Comparison of ENCODE assay signal across 26 mouse cellular contexts in the genomic region with DNA sequence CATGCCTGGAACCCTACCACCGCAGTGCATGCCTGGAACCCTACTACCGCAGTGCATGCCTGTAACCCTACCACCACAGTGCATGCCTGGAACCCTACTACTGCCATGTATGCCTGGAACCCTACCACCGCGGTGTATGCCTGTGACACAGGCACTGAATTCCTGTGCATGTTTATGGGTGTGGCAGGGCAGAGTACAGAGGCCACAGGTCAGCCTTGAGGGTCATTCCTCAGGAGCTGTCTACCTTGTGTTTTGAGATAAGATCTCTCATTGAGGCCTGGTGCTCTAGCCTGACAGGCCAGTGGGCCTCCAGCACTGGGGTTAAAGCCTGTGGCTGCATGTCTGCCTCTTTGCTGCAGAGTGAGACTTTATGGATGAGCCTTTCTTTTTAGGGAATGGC. TPM values are rescaled to one million over a fixed set of nuclear protein-coding genes. Genes with fewer than 3 reads are reported as not detected.
DNase-seq lines count a peak whose midpoint lies in the region; ATAC-seq and TF ChIP-seq lines count a peak whose summit lies in the region.
"Had no signal": no experiment of that assay in that cellular context is flagged by ENCODE, and none has a peak within 500 bp of the region (broad histone marks: within the 10 kb centered on the region; RNA-seq: fewer than 3 reads in every experiment).

No protein-coding gene starts in this region.

- no peak overlapping the region for H3K9ac ChIP-seq in forebrain, embryonic 11.5 days (ENCODE audit: low read length)
- no peak overlapping the region for H3K9ac ChIP-seq in forebrain, embryonic 14.5 days (ENCODE audit: low read length)
- no peak overlapping the region for H3K9ac ChIP-seq in stomach, embryonic 16.5 days (ENCODE audit: low read length)
- H3K9ac ChIP-seq in stomach, postnatal 0 days (ENCODE audit: low read length), result no peak overlapping the region
- H3K9ac ChIP-seq: forebrain, embryonic 12.5 days; hindbrain, embryonic 13.5 days had no signal

- no peak overlapping the region for H3K4me2 ChIP-seq in forebrain, embryonic 11.5 days (ENCODE audit: low read depth, low read length, severe bottlenecking)
- H3K4me2 ChIP-seq in forebrain, embryonic 14.5 days (ENCODE audit: low read length), result no peak overlapping the region
- H3K4me2 ChIP-seq in stomach, embryonic 16.5 days (ENCODE audit: low read depth, low read length), result no peak overlapping the region
- H3K4me2 ChIP-seq in stomach, postnatal 0 days (replicated peaks; ENCODE audit: low read depth), result no peak overlapping the region
- H3K4me2 ChIP-seq: forebrain, embryonic 12.5 days; heart, embryonic 11.5 days; hindbrain, embryonic 13.5 days had no signal

- no peak for TF ChIP-seq EP300 in stomach, postnatal 0 days (optimal IDR thresholded peaks at IDR 0.05)

- H3K36me3 ChIP-seq in forebrain, embryonic 11.5 days (ENCODE audit: control insufficient read depth, insufficient read depth, low read length), result no peaks in the 10 kb centered on the region; the same call in 1 of the 2 replicates
- H3K36me3 ChIP-seq in forebrain, embryonic 14.5 days (ENCODE audit: control insufficient read depth, insufficient read depth, low read length), result peaks cover 59% of the 10 kb centered on the region
- peaks cover 12% of the 10 kb centered on the region; the same call in 1 of the 2 replicates for H3K36me3 ChIP-seq in stomach, embryonic 16.5 days (ENCODE audit: control insufficient read depth, insufficient read depth, low read length)
- peaks cover 27% of the 10 kb centered on the region for H3K36me3 ChIP-seq in stomach, postnatal 0 days (ENCODE audit: control insufficient read depth, insufficient read depth, low read length)

- no peaks in the 10 kb centered on the region for H3K9me3 ChIP-seq in forebrain, embryonic 11.5 days (ENCODE audit: control insufficient read depth, low read length)
- H3K9me3 ChIP-seq in forebrain, embryonic 14.5 days (replicated peaks; ENCODE audit: control insufficient read depth, low read length), result no peaks in the 10 kb centered on the region
- no peaks in the 10 kb centered on the region for H3K9me3 ChIP-seq in stomach, embryonic 16.5 days (replicated peaks; ENCODE audit: control insufficient read depth, low read length)
- H3K9me3 ChIP-seq in stomach, postnatal 0 days (ENCODE audit: control insufficient read depth, low read length), result no peaks in the 10 kb centered on the region
- H3K9me3 ChIP-seq: forebrain, embryonic 12.5 days; hindbrain, embryonic 10.5 days; hindbrain, embryonic 13.5 days had no signal

- no peak for TF ChIP-seq CTCF in left cerebral cortex, adult 2 months (IDR thresholded peaks at IDR 0.05)
- no peak for TF ChIP-seq CTCF in stomach, postnatal 0 days (IDR thresholded peaks at IDR 0.05; ENCODE audit: low read depth)

- no peak overlapping the region for H3K4me3 ChIP-seq in forebrain, embryonic 11.5 days (ENCODE audit: low read depth, low read length)
- no peak overlapping the region for H3K4me3 ChIP-seq in forebrain, embryonic 14.5 days (ENCODE audit: low read depth, low read length)
- H3K4me3 ChIP-seq in left cerebral cortex, adult 2 months, result no peak overlapping the region
- H3K4me3 ChIP-seq in stomach, embryonic 16.5 days (replicated peaks; ENCODE audit: low read length), result no peak overlapping the region
- no peak overlapping the region for H3K4me3 ChIP-seq in stomach, postnatal 0 days (ENCODE audit: low read depth, low read length)
- H3K4me3 ChIP-seq: forebrain, embryonic 12.5 days; gastrocnemius, adult 2 months; hindbrain, embryonic 10.5 days; hindbrain, embryonic 13.5 days had no signal

- H3K4me1 ChIP-seq in forebrain, embryonic 11.5 days (replicated peaks; ENCODE audit: control insufficient read depth, insufficient read depth, low read length), result no peaks in the 10 kb centered on the region
- no peaks in the 10 kb centered on the region for H3K4me1 ChIP-seq in forebrain, embryonic 14.5 days (ENCODE audit: control insufficient read depth, insufficient read depth, low read length)
- H3K4me1 ChIP-seq in stomach, embryonic 16.5 days (ENCODE audit: control insufficient read depth, insufficient read depth, low read length), result no peaks in the 10 kb centered on the region
- H3K4me1 ChIP-seq in stomach, postnatal 0 days (replicated peaks; ENCODE audit: control insufficient read depth, insufficient read depth), result no peaks in the 10 kb centered on the region
- H3K4me1 ChIP-seq: forebrain, embryonic 12.5 days; hindbrain, embryonic 10.5 days; hindbrain, embryonic 13.5 days had no signal

- H3K27ac ChIP-seq in forebrain, embryonic 11.5 days (ENCODE audit: low read depth, low read length), result no peak overlapping the region
- H3K27ac ChIP-seq in forebrain, embryonic 14.5 days (ENCODE audit: low read depth, low read length), result no peak overlapping the region
- 0 out of 2 replicates have a peak overlapping the region, but pooled peaks have one; percentile 32 for H3K27ac ChIP-seq in left cerebral cortex, adult 2 months
- H3K27ac ChIP-seq in stomach, embryonic 16.5 days (ENCODE audit: low read length), result no peak overlapping the region
- no peak overlapping the region for H3K27ac ChIP-seq in stomach, postnatal 0 days (replicated peaks)
- H3K27ac ChIP-seq: forebrain, embryonic 12.5 days; hindbrain, embryonic 10.5 days; hindbrain, embryonic 13.5 days had no signal

- DNase-seq in forebrain, embryonic 11.5 days (ENCODE audit: low spot score), result no peak
- DNase-seq in forebrain, embryonic 14.5 days (ENCODE audit: low spot score), result no peak
- no peak for DNase-seq in left cerebral cortex, adult 2 months (ENCODE audit: extremely low spot score in 1 of 2, low spot score in 2 of 2)
- DNase-seq in left cerebral cortex, postnatal 10 days (ENCODE audit: extremely low spot score in 1 of 2, low spot score in 2 of 2), result no peak
- no peak for DNase-seq in stomach, postnatal 0 days (ENCODE audit: low spot score)
- no peak for DNase-seq in heart, postnatal 25 days (ENCODE audit: low spot score)
- DNase-seq: adrenal gland, adult 8-10 months; adrenal gland, postnatal 25 days; cerebellum, adult 11-12 months; gastrocnemius, postnatal 14 days; heart, adult 11 months had no signal

- no peaks in the 10 kb centered on the region for H3K27me3 ChIP-seq in forebrain, embryonic 11.5 days (ENCODE audit: control insufficient read depth, insufficient read depth, low read length)
- H3K27me3 ChIP-seq in forebrain, embryonic 14.5 days (replicated peaks; ENCODE audit: control insufficient read depth, insufficient read depth, low read length), result no peaks in the 10 kb centered on the region
- H3K27me3 ChIP-seq in stomach, embryonic 16.5 days (ENCODE audit: control insufficient read depth, insufficient read depth, low read length), result no peaks in the 10 kb centered on the region
- no peaks in the 10 kb centered on the region for H3K27me3 ChIP-seq in stomach, postnatal 0 days (ENCODE audit: control insufficient read depth, insufficient read depth, low read length)
- H3K27me3 ChIP-seq: forebrain, embryonic 12.5 days; hindbrain, embryonic 13.5 days had no signal

- 0 out of 2 replicates have a peak, but pooled peaks have one; percentile 13 for ATAC-seq in forebrain, embryonic 11.5 days (replicated peaks; ENCODE audit: low FRiP score)
- ATAC-seq in forebrain, embryonic 14.5 days, result no peak
- peak; percentile 19; the same call in 1 of the 2 replicates for ATAC-seq in stomach, embryonic 16.5 days (ENCODE audit: insufficient read depth, low FRiP score)
- no peak for ATAC-seq in stomach, postnatal 0 days (ENCODE audit: low FRiP score, low TSS enrichment)
- ATAC-seq: activated CD4-positive, CD25-positive, alpha-beta regulatory T cell, adult 4 months had no signal

- WGBS in forebrain, embryonic 11.5 days, result 97% methylated on average over 4 of the region's 4 CpGs
- WGBS in forebrain, embryonic 14.5 days, result 91% methylated on average over 4 of the region's 4 CpGs
- WGBS in stomach, embryonic 16.5 days, result 72% methylated on average over 4 of the region's 4 CpGs
- WGBS in stomach, postnatal 0 days, result 86% methylated on average over 4 of the region's 4 CpGs

- intact Hi-C loops in left cerebral cortex, adult 2 months (cut with DNase I), result loop anchor here (5.0 to 10.0 kb wide), 2 partner anchors 139 to 167 kb away; no protein-coding TSS in a partner anchor
- intact Hi-C loops in left cerebral cortex, postnatal 10 days (cut with DNase I), result loop anchor here (5.0 kb wide), 1 partner anchor 147 kb away; the partner anchor contains the start of gene Gng8
- intact Hi-C loops in heart, postnatal 25 days (cut with DNase I), result loop anchor here (10.0 kb wide), 1 partner anchor 149 kb away; the partner anchor contains the start of gene Gng8

RNA-seq across cellular contexts. Expression of gene Ap2s1, which starts 7.2 kb away (rescaled TPM):
- 270 and 272 TPM in 2 replicates for polyA plus RNA-seq in forebrain, embryonic 11.5 days (2014; fragmentation: Nextera tagmentation; extraction: Ambion mirVana)
- 453 and 484 TPM in 2 replicates for polyA plus RNA-seq in forebrain, embryonic 14.5 days (2014; fragmentation: Nextera tagmentation; extraction: Ambion mirVana)
- 100 to 1,000 TPM; 248 to 254 TPM for total RNA-seq in left cerebral cortex, adult 2 months (2021)
- total RNA-seq in left cerebral cortex, postnatal 10 days (2021), result 100 to 1,000 TPM; 350 to 351 TPM
- 229 and 231 TPM in 2 replicates for polyA plus RNA-seq in stomach, embryonic 16.5 days (2015; fragmentation: Nextera tagmentation; extraction: Ambion mirVana)
- polyA plus RNA-seq in stomach, postnatal 0 days (2015; fragmentation: Nextera tagmentation; extraction: Ambion mirVana), result 225 and 229 TPM in 2 replicates
- total RNA-seq in heart, postnatal 25 days (2021), result 10 to 100 TPM; 80.9 to 87.9 TPM

RNA-seq across cellular contexts. Expression of gene Ceacam9, which starts 23.6 kb away (rescaled TPM):
- polyA plus RNA-seq in forebrain, embryonic 11.5 days (2014; fragmentation: Nextera tagmentation; extraction: Ambion mirVana), result not detected in 2 replicates
- polyA plus RNA-seq in forebrain, embryonic 14.5 days (2014; fragmentation: Nextera tagmentation; extraction: Ambion mirVana), result not detected in 2 replicates
- total RNA-seq in left cerebral cortex, adult 2 months (2021), result under 1 TPM; 0.32 to 0.33 TPM
- not detected for total RNA-seq in left cerebral cortex, postnatal 10 days (2021)
- not detected in 2 replicates for polyA plus RNA-seq in stomach, embryonic 16.5 days (2015; fragmentation: Nextera tagmentation; extraction: Ambion mirVana)
- not detected in 2 replicates for polyA plus RNA-seq in stomach, postnatal 0 days (2015; fragmentation: Nextera tagmentation; extraction: Ambion mirVana)
- total RNA-seq in heart, postnatal 25 days (2021), result not detected
- total RNA-seq: adrenal gland, adult 8-10 months; adrenal gland, postnatal 25 days; gastrocnemius, adult 2 months; gastrocnemius, postnatal 14 days; gastrocnemius, postnatal 4 days; heart, adult 8-10 months; heart, postnatal 36 days had no signal
- polyA plus RNA-seq: activated CD4-positive, CD25-positive, alpha-beta regulatory T cell, adult 4 months; brain, embryonic 14.5 days; embryonic facial prominence, embryonic 11.5 days; embryonic facial prominence, embryonic 14.5 days; forebrain, embryonic 12.5 days; heart, embryonic 11.5 days; heart, embryonic 14.5 days; heart, postnatal 0 days; hindbrain, embryonic 10.5 days; hindbrain, embryonic 13.5 days had no signal

RNA-seq across cellular contexts. Expression of gene Slc1a5, which starts 35.8 kb away (rescaled TPM):
- polyA plus RNA-seq in forebrain, embryonic 11.5 days (2014; fragmentation: Nextera tagmentation; extraction: Ambion mirVana), result 33.9 and 34.1 TPM in 2 replicates
- polyA plus RNA-seq in forebrain, embryonic 14.5 days (2014; fragmentation: Nextera tagmentation; extraction: Ambion mirVana), result 7.0 and 7.4 TPM in 2 replicates
- total RNA-seq in left cerebral cortex, adult 2 months (2021), result 1 to 10 TPM; 3.2 to 6.2 TPM
- total RNA-seq in left cerebral cortex, postnatal 10 days (2021), result 1 to 10 TPM; 3.9 to 4.3 TPM
- 43.1 and 46.6 TPM in 2 replicates for polyA plus RNA-seq in stomach, embryonic 16.5 days (2015; fragmentation: Nextera tagmentation; extraction: Ambion mirVana)
- 48.6 and 53.5 TPM in 2 replicates for polyA plus RNA-seq in stomach, postnatal 0 days (2015; fragmentation: Nextera tagmentation; extraction: Ambion mirVana)
- 10 to 100 TPM; 18.5 to 22.8 TPM for total RNA-seq in heart, postnatal 25 days (2021)

Comparison
In these comparisons a context has a peak if more than half of its experiments do, and no peak if none do; other contexts are left out.
1. ATAC-seq: peak in forebrain, embryonic 11.5 days (single experiment) and stomach, embryonic 16.5 days (single experiment); none in forebrain, embryonic 14.5 days (single experiment) and stomach, postnatal 0 days (single experiment).